Comparison of ENCODE assay signal across 25 mouse cellular contexts in the genomic region with DNA sequence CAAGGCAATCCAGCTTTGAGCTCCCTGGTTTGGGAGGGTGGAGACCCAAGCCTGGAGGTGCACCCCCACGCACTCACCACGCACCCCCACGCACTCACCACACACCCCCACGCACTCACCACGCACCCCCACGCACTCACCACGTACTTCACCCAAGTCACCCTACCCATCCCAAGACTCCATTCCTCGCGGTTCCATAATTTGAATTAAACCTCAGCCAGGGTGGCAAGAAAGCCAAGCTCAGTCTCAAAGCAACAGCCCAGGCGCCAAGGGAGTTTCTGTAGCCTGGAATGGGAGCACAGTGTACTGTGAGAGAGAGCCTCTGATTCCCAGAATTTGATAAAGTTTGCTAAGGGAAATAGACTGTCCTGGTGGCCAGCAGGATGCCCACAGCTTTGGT. TPM values are rescaled to one million over a fixed set of nuclear protein-coding genes. Genes with fewer than 3 reads are reported as not detected.
"Had no signal": no experiment of that assay in that cellular context is flagged by ENCODE, and none has a peak within 500 bp of the region (broad histone marks: within the 10 kb centered on the region; RNA-seq: fewer than 3 reads in every experiment).

No protein-coding gene starts in this region.

- DNase-seq: kidney, postnatal 14 days; kidney, postnatal 4 days; liver; lung, adult 18-20 months; lung, postnatal 10 days; lung, postnatal 4 days; retina, postnatal 1 day; right cerebral cortex, postnatal 25 days; spleen, adult 18-20 months; thymus, postnatal 4 days had no signal

- ATAC-seq: liver, embryonic 12.5 days; midbrain, embryonic 15.5 days had no signal

- H3K4me1 ChIP-seq: midbrain, embryonic 15.5 days had no signal

- H3K9me3 ChIP-seq: limb, embryonic 10.5 days; limb, embryonic 13.5 days; liver, embryonic 12.5 days; liver, embryonic 15.5 days; lung, embryonic 15.5 days; midbrain, embryonic 12.5 days; midbrain, embryonic 15.5 days; neural tube, embryonic 13.5 days; stomach, embryonic 15.5 days had no signal

- H3K36me3 ChIP-seq: limb, embryonic 10.5 days; limb, embryonic 13.5 days; liver, embryonic 12.5 days; liver, embryonic 15.5 days; lung, embryonic 15.5 days; midbrain, embryonic 12.5 days; midbrain, embryonic 15.5 days; neural tube, embryonic 13.5 days; stomach, embryonic 15.5 days had no signal

- H3K4me2 ChIP-seq: limb, embryonic 13.5 days; liver, embryonic 12.5 days; liver, embryonic 15.5 days; lung, embryonic 15.5 days; midbrain, embryonic 12.5 days; midbrain, embryonic 15.5 days; neural tube, embryonic 13.5 days; stomach, embryonic 15.5 days had no signal

- H3K9ac ChIP-seq: limb, embryonic 13.5 days; liver, embryonic 12.5 days; liver, embryonic 15.5 days; lung, embryonic 15.5 days; midbrain, embryonic 12.5 days; midbrain, embryonic 15.5 days; neural tube, embryonic 13.5 days; stomach, embryonic 15.5 days had no signal

- H3K27ac ChIP-seq: limb, embryonic 10.5 days; limb, embryonic 13.5 days; liver, embryonic 12.5 days; liver, embryonic 15.5 days; lung, embryonic 15.5 days; midbrain, embryonic 12.5 days; midbrain, embryonic 15.5 days; neural tube, embryonic 13.5 days; stomach, embryonic 15.5 days had no signal

- H3K4me3 ChIP-seq: limb, embryonic 10.5 days; limb, embryonic 13.5 days; liver, embryonic 12.5 days; liver, embryonic 15.5 days; lung, embryonic 15.5 days; midbrain, embryonic 12.5 days; midbrain, embryonic 15.5 days; myocyte; neural tube, embryonic 13.5 days; stomach, embryonic 15.5 days had no signal

RNA-seq across cellular contexts. Expression of a gene that starts 4.3 kb away (rescaled TPM):
- total RNA-seq: layer of hippocampus, postnatal 14 days; megakaryocyte progenitor cell, adult 5-6 weeks; megakaryocyte-erythroid progenitor cell, adult 5-6 weeks; monocyte, adult 5-6 weeks; neutrophil, adult 5-6 weeks had no signal
- polyA plus RNA-seq: limb, embryonic 10.5 days; liver, embryonic 12.5 days; liver, embryonic 15.5 days; myocyte; neural tube, embryonic 13.5 days had no signal
